26 mouse cellular contexts compared by ENCODE assay signal in the genomic region with DNA sequence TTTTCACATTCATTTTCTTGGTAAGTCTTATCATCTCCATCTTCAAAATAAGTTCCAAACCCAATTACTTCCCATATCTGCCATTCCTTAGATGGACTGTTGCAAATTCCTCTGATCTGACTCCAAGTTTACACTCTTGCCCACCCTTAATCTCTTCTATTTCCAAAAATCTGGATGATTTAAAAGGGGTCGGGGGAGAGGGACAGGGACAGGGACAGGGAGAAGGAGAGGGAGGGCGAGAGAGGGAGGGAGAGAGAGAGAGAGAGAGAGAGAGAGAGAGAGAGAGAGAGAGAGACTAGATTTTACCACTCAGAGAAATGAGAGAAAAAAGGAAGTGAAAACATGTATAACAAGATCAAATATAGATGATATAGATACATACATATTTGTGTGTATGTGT.
"Had no signal": no experiment of that assay in that cellular context is flagged by ENCODE, and none has a peak within 500 bp of the region (broad histone marks: within the 10 kb centered on the region; RNA-seq: fewer than 3 reads in every experiment).

No protein-coding gene starts in this region.

- ATAC-seq: liver, embryonic 12.5 days had no signal

- H3K36me3 ChIP-seq: limb, embryonic 10.5 days; limb, embryonic 13.5 days; liver, embryonic 12.5 days; liver, embryonic 15.5 days; neural tube, embryonic 15.5 days had no signal

- H3K27ac ChIP-seq: kidney, postnatal 0 days; layer of hippocampus, adult 2 months; limb, embryonic 10.5 days; limb, embryonic 13.5 days; liver, embryonic 12.5 days; liver, embryonic 15.5 days; lung, embryonic 15.5 days; neural tube, embryonic 12.5 days; neural tube, embryonic 15.5 days; stomach, postnatal 0 days had no signal

- H3K4me2 ChIP-seq: limb, embryonic 13.5 days; liver, embryonic 12.5 days; liver, embryonic 15.5 days; lung, embryonic 15.5 days; midbrain, embryonic 13.5 days; neural tube, embryonic 12.5 days; neural tube, embryonic 15.5 days had no signal

- H3K4me3 ChIP-seq: layer of hippocampus, adult 2 months; limb, embryonic 10.5 days; limb, embryonic 13.5 days; liver, embryonic 12.5 days; liver, embryonic 15.5 days; lung, embryonic 15.5 days; megakaryocyte, embryonic 14.5 days; midbrain, embryonic 13.5 days; myocyte; neural tube, embryonic 12.5 days; neural tube, embryonic 15.5 days had no signal

- DNase-seq: kidney, adult 2 months; kidney, postnatal 25 days; layer of hippocampus, adult 9-11 months; liver; lung, adult 18-20 months; lung, postnatal 10 days; lung, postnatal 36 days; right cerebral cortex, adult 18-20 months; right cerebral cortex, postnatal 14 days; right cerebral cortex, postnatal 4 days; thymus, adult 2 months; thymus, postnatal 14 days; thymus, postnatal 4 days had no signal

- H3K4me1 ChIP-seq: limb, embryonic 10.5 days; limb, embryonic 13.5 days; liver, embryonic 12.5 days; liver, embryonic 15.5 days; lung, embryonic 15.5 days; megakaryocyte, embryonic 14.5 days; neural tube, embryonic 15.5 days had no signal

- H3K27me3 ChIP-seq: limb, embryonic 13.5 days; liver, embryonic 12.5 days; liver, embryonic 15.5 days; lung, embryonic 15.5 days; midbrain, embryonic 13.5 days; neural tube, embryonic 12.5 days; neural tube, embryonic 15.5 days had no signal

- H3K9me3 ChIP-seq: limb, embryonic 10.5 days; liver, embryonic 12.5 days; liver, embryonic 15.5 days; lung, embryonic 15.5 days; midbrain, embryonic 13.5 days; neural tube, embryonic 12.5 days; neural tube, embryonic 15.5 days had no signal

- H3K9ac ChIP-seq: limb, embryonic 13.5 days; liver, embryonic 12.5 days; liver, embryonic 15.5 days; lung, embryonic 15.5 days; midbrain, embryonic 13.5 days; neural tube, embryonic 12.5 days; neural tube, embryonic 15.5 days had no signal
